Comparison of ENCODE assay signal across 23 mouse cellular contexts in genomic region chr19:52193813-52194212, GRCm38 (mm10).
DNase-seq lines count a peak whose midpoint lies in the region; ATAC-seq and TF ChIP-seq lines count a peak whose summit lies in the region.
"Had no signal": no experiment of that assay in that cellular context is flagged by ENCODE, and none has a peak within 500 bp of the region (broad histone marks: within the 10 kb centered on the region; RNA-seq: fewer than 3 reads in every experiment).

No protein-coding gene starts in this region.

- intact Hi-C loops in left cerebral cortex, adult 2 months (cut with DNase I) = loop anchor here (2.0 to 5.0 kb wide), 2 partner anchors 728 to 781 kb away; no protein-coding TSS in a partner anchor

- no peaks in the 10 kb centered on the region for H3K27me3 ChIP-seq in heart, postnatal 0 days (ENCODE audit: control insufficient read depth, insufficient read depth, low read length)
- H3K27me3 ChIP-seq: forebrain, embryonic 12.5 days; neural tube, embryonic 15.5 days had no signal

- no peaks in the 10 kb centered on the region for H3K36me3 ChIP-seq in heart, postnatal 0 days (replicated peaks; ENCODE audit: control insufficient read depth, insufficient read depth, low read length)
- H3K36me3 ChIP-seq: forebrain, embryonic 12.5 days; G1E; hindbrain, embryonic 10.5 days; limb, embryonic 10.5 days; neural tube, embryonic 15.5 days had no signal

- 71% methylated on average over 2 of the region's 2 CpGs for whole genome bisulfite sequencing in heart, postnatal 0 days

- no peak overlapping the region for H3K27ac ChIP-seq in heart, postnatal 0 days (ENCODE audit: low read depth)
- no peak overlapping the region for H3K27ac ChIP-seq in left cerebral cortex, adult 2 months
- H3K27ac ChIP-seq: forebrain, embryonic 12.5 days; hindbrain, embryonic 10.5 days; hindbrain, postnatal 0 days; limb, embryonic 10.5 days; neural tube, embryonic 15.5 days had no signal

- H3K9ac ChIP-seq in heart, postnatal 0 days (replicated peaks; ENCODE audit: low read depth, low read length) = no peak overlapping the region
- H3K9ac ChIP-seq: forebrain, embryonic 12.5 days; liver, postnatal 0 days; neural tube, embryonic 15.5 days had no signal

- no peaks in the 10 kb centered on the region for H3K4me1 ChIP-seq in heart, postnatal 0 days (ENCODE audit: control insufficient read depth, insufficient read depth)
- H3K4me1 ChIP-seq: forebrain, embryonic 12.5 days; hindbrain, embryonic 10.5 days; limb, embryonic 10.5 days had no signal

- no peaks in the 10 kb centered on the region for H3K9me3 ChIP-seq in heart, postnatal 0 days (replicated peaks; ENCODE audit: control insufficient read depth, low read length)
- H3K9me3 ChIP-seq: forebrain, embryonic 12.5 days; G1E; hindbrain, embryonic 10.5 days; limb, embryonic 10.5 days; neural tube, embryonic 15.5 days had no signal

- peak; percentile 14 for DNase-seq in adrenal gland, postnatal 10 days
- no peak for DNase-seq in adrenal gland, postnatal 4 days (ENCODE audit: low spot score in 2 of 2)
- DNase-seq in heart, postnatal 0 days (ENCODE audit: low spot score) = no peak
- no peak for DNase-seq in heart, adult 9 months (ENCODE audit: low spot score in 2 of 2)
- no peak for DNase-seq in left cerebral cortex, adult 2 months (ENCODE audit: extremely low spot score in 1 of 2, low spot score in 2 of 2)
- DNase-seq in left cerebral cortex, adult 8-10 months (ENCODE audit: low spot score in 2 of 2) = no peak
- peak; percentile 18 for DNase-seq in NIH3T3 (ENCODE audit: low read depth)
- DNase-seq in layer of hippocampus, adult 8-10 months (ENCODE audit: low spot score in 2 of 2) = no peak
- DNase-seq: cerebellum, postnatal 36 days; gastrocnemius, postnatal 36 days; kidney, adult 18-20 months; liver, postnatal 0 days; lung, postnatal 4 days; thymus, adult 18-20 months; thymus, postnatal 4 days had no signal

- H3K4me2 ChIP-seq in heart, postnatal 0 days (ENCODE audit: low read depth, low read length) = no peak overlapping the region
- H3K4me2 ChIP-seq: forebrain, embryonic 12.5 days; neural tube, embryonic 15.5 days had no signal

- no peak for ATAC-seq in heart, postnatal 0 days (ENCODE audit: insufficient read depth, low read depth)
- ATAC-seq: CD4-positive, CD25-positive, alpha-beta regulatory T cell, adult 4 months; hindbrain, postnatal 0 days; liver, postnatal 0 days; midbrain, embryonic 16.5 days had no signal

- TF ChIP-seq EP300 in heart, postnatal 0 days (IDR thresholded peaks at IDR 0.05; ENCODE audit: low read depth) = no peak

- TF ChIP-seq CTCF in heart, postnatal 0 days (IDR thresholded peaks at IDR 0.05; ENCODE audit: low read depth) = peak; percentile 17; the same call in 1 of the 2 replicates
- TF ChIP-seq CTCF in left cerebral cortex, adult 2 months (IDR thresholded peaks at IDR 0.05) = peak; percentile 33

- no peak overlapping the region for H3K4me3 ChIP-seq in heart, postnatal 0 days (ENCODE audit: low read depth, low read length)
- H3K4me3 ChIP-seq in left cerebral cortex, adult 2 months = no peak overlapping the region
- H3K4me3 ChIP-seq: forebrain, embryonic 12.5 days; hindbrain, embryonic 10.5 days; limb, embryonic 10.5 days; neural tube, embryonic 15.5 days had no signal

Comparison
In these comparisons a context has a peak if more than half of its experiments do, and no peak if none do; other contexts are left out.
1. DNase-seq: peak in adrenal gland, postnatal 10 days (single experiment) and NIH3T3 (single experiment); none in adrenal gland, postnatal 4 days (0 of 2), heart, postnatal 0 days (single experiment), heart, adult 9 months (0 of 2), left cerebral cortex, adult 2 months (0 of 2), left cerebral cortex, adult 8-10 months (0 of 2) and layer of hippocampus, adult 8-10 months (0 of 2).